Mouse (Mus musculus) heart, postnatal 36 days (tissue): ENCODE results near the gene Supt5. TPM values are rescaled to one million over a fixed set of nuclear protein-coding genes. Genes with fewer than 3 reads are reported as not detected.
A peak's percentile ranks its signal among the peaks of the same experiment; 100 is the strongest.

ENCODE experiments used
- DNase-seq, 2 experiments: peaks; one replicate each; pipeline ENCODE4 v3.0.0; 2021 to 2022
- intact Hi-C: fragments of 180-260 bp; cut with DNase I; formaldehyde crosslinking; loops from one replicate; pipeline ENCODE4 v1.15.1; 2025
- total RNA-seq, 2 experiments: library from RNA; stranded (reverse); gene quantifications; 2 replicates each; pipeline ENCODE4 v1.2.3; 2021

Supt5 gene
- total RNA-seq, 2 experiments from 2014 or later = 56.8 to 62.8 TPM

GRCm38 (mm10) chr7:28311926-28312543 lies 26.5 kb downstream of the Supt5 start, which contains the start of gene Timm50:
Gene Timm50 (minus strand): TSS chr7:28312072.
- peak; percentile 97 to 99 for DNase-seq
- intact Hi-C loops = loop anchor here (1.0 kb wide), 1 partner anchor 25 kb away; no protein-coding TSS in a partner anchor

GRCm38 (mm10) chr7:28311151-28311925 lies 27.2 kb downstream of the Supt5 start:
- DNase-seq = no peak

GRCm38 (mm10) chr7:28309737-28310136 lies 28.8 kb downstream of the Supt5 start:
- DNase-seq = no peak
- intact Hi-C loops = loop anchor here (10.0 kb wide), 1 partner anchor 255 kb away; the partner anchor contains the start of gene Psmc4

More at GRCm38 (mm10) chr7:28311151-28311925, 27.2 kb downstream of the Supt5 start:
- intact Hi-C loops = no loop called here

GRCm38 (mm10) chr7:28306216-28306615 lies 32.3 kb downstream of the Supt5 start:
- intact Hi-C loops = loop anchor here (10.0 kb wide), 1 partner anchor 251 kb away; the partner anchor contains the start of gene Psmc4
- DNase-seq = no peak

GRCm38 (mm10) chr7:28305641-28306040 lies 32.9 kb downstream of the Supt5 start:
- intact Hi-C loops = loop anchor here (10.0 kb wide), 1 partner anchor 251 kb away; the partner anchor contains the start of gene Psmc4
- DNase-seq = no peak

GRCm38 (mm10) chr7:28301616-28302433 lies 36.7 kb downstream of the Supt5 start, which contains the start of gene Dll3:
Gene Dll3 (minus strand): TSS chr7:28302238.
- intact Hi-C loops = loop anchor here (5.0 to 10.0 kb wide), 2 partner anchors 90 to 247 kb away; partner anchors contain the start of gene Psmc4
- peak; percentile 46 to 61 for DNase-seq

GRCm38 (mm10) chr7:28298837-28299625 lies 39.5 kb downstream of the Supt5 start:
- DNase-seq = no peak
- intact Hi-C loops = loop anchor here (1.0 kb wide), 1 partner anchor 151 kb away; no protein-coding TSS in a partner anchor

- DNase-seq = peak; percentile 23 to 25
- intact Hi-C loops = no loop called here
These were observed 44.1 kb downstream of the Supt5 start for GRCm38 (mm10) chr7:28294481-28294880.

- intact Hi-C loops = no loop called here
These were observed 47.6 kb downstream of the Supt5 start, which contains the start of gene Selenov for GRCm38 (mm10) chr7:28290638-28291590. Gene Selenov (minus strand): TSS chr7:28291186.

GRCm38 (mm10) chr7:28290165-28290564 lies 48.4 kb downstream of the Supt5 start:
- no peak for DNase-seq
- intact Hi-C loops = no loop called here

More at GRCm38 (mm10) chr7:28290638-28291590, 47.6 kb downstream of the Supt5 start, which contains the start of gene Selenov:
- DNase-seq = no peak

GRCm38 (mm10) chr7:28280630-28281029 lies 57.9 kb downstream of the Supt5 start:
- intact Hi-C loops = no loop called here
- DNase-seq = no peak

- intact Hi-C loops = loop anchor here (5.0 kb wide), 1 partner anchor 59 kb away; the partner anchor contains the start of gene Supt5
- no peak for DNase-seq
These were observed 60.3 kb downstream of the Supt5 start for GRCm38 (mm10) chr7:28278279-28278652.

GRCm38 (mm10) chr7:28277615-28278278 lies 60.8 kb downstream of the Supt5 start, which contains the start of gene Eid2b:
Gene Eid2b (plus strand): TSS chr7:28277739.
- intact Hi-C loops = loop anchor here (5.0 kb wide), 1 partner anchor 60 kb away; the partner anchor contains the start of gene Supt5

GRCm38 (mm10) chr7:28277237-28277614 lies 61.3 kb downstream of the Supt5 start:
- intact Hi-C loops = loop anchor here (5.0 kb wide), 1 partner anchor 60 kb away; the partner anchor contains the start of gene Supt5
- DNase-seq = no peak

More at GRCm38 (mm10) chr7:28277615-28278278, 60.8 kb downstream of the Supt5 start, which contains the start of gene Eid2b:
- DNase-seq = peak; percentile 98

- no peak for DNase-seq
- intact Hi-C loops = no loop called here
These were observed 66.8 kb downstream of the Supt5 start for GRCm38 (mm10) chr7:28271761-28272160.

GRCm38 (mm10) chr7:28269355-28269754 lies 69.2 kb downstream of the Supt5 start:
- intact Hi-C loops = no loop called here
- no peak for DNase-seq

- no peak for DNase-seq
- intact Hi-C loops = no loop called here
These were observed 70.0 kb downstream of the Supt5 start for GRCm38 (mm10) chr7:28268576-28268975.
